Mouse (Mus musculus): ENCODE data around the gene Cckbr. TPM values are rescaled to one million over a fixed set of nuclear protein-coding genes. Genes with fewer than 3 reads are reported as not detected.

Cckbr gene
- 2.1 and 3.0 TPM in 2 replicates for polyA plus RNA-seq (2012; rRNA removed)

- peak; percentile 49 for DNase-seq (ENCODE audit: low read depth)
These were observed at the start of gene Cckbr for GRCm38 (mm10) chr7:105425424-105426043. Gene Cckbr, plus strand, starts transcription at chr7:105425731.

GRCm38 (mm10) chr7:105380329-105380728 lies 45.2 kb upstream of the Cckbr start:
- no peak for TF ChIP-seq CTCF (IDR thresholded peaks at IDR 0.05; ENCODE audit: borderline replicate concordance, extremely low read depth, insufficient read depth, insufficient read length)
- no peak for TF ChIP-seq POLR2A (IDR thresholded peaks at IDR 0.05; ENCODE audit: borderline replicate concordance, extremely low read depth, insufficient read depth, insufficient read length, poor library complexity, severe bottlenecking)

More at GRCm38 (mm10) chr7:105425424-105426043, at the start of gene Cckbr:
- TF ChIP-seq POLR2A (IDR thresholded peaks at IDR 0.05; ENCODE audit: borderline replicate concordance, extremely low read depth, insufficient read depth, insufficient read length, poor library complexity, severe bottlenecking) (no peak), CTCF (IDR thresholded peaks at IDR 0.05; ENCODE audit: borderline replicate concordance, extremely low read depth, insufficient read depth, insufficient read length) (no peak)

GRCm38 (mm10) chr7:105387696-105388095 lies 37.8 kb upstream of the Cckbr start:
- no peak for TF ChIP-seq CTCF (IDR thresholded peaks at IDR 0.05; ENCODE audit: borderline replicate concordance, extremely low read depth, insufficient read depth, insufficient read length)
- TF ChIP-seq POLR2A (IDR thresholded peaks at IDR 0.05; ENCODE audit: borderline replicate concordance, extremely low read depth, insufficient read depth, insufficient read length, poor library complexity, severe bottlenecking), result no peak
- no peak for DNase-seq (ENCODE audit: low read depth)

More at GRCm38 (mm10) chr7:105380329-105380728, 45.2 kb upstream of the Cckbr start:
- no peak for DNase-seq (ENCODE audit: low read depth)

- no peak for TF ChIP-seq POLR2A (IDR thresholded peaks at IDR 0.05; ENCODE audit: borderline replicate concordance, extremely low read depth, insufficient read depth, insufficient read length, poor library complexity, severe bottlenecking)
- TF ChIP-seq CTCF (IDR thresholded peaks at IDR 0.05; ENCODE audit: borderline replicate concordance, extremely low read depth, insufficient read depth, insufficient read length), result no peak
- DNase-seq (ENCODE audit: low read depth), result no peak
These were observed 35.3 kb upstream of the Cckbr start for GRCm38 (mm10) chr7:105390236-105390635.

- TF ChIP-seq POLR2A (IDR thresholded peaks at IDR 0.05; ENCODE audit: borderline replicate concordance, extremely low read depth, insufficient read depth, insufficient read length, poor library complexity, severe bottlenecking) (no peak), CTCF (IDR thresholded peaks at IDR 0.05; ENCODE audit: borderline replicate concordance, extremely low read depth, insufficient read depth, insufficient read length) (no peak)
- DNase-seq (ENCODE audit: low read depth), result no peak
These were observed 30.9 kb upstream of the Cckbr start for GRCm38 (mm10) chr7:105394606-105395005.

- TF ChIP-seq POLR2A (IDR thresholded peaks at IDR 0.05; ENCODE audit: borderline replicate concordance, extremely low read depth, insufficient read depth, insufficient read length, poor library complexity, severe bottlenecking) (no peak), CTCF (IDR thresholded peaks at IDR 0.05; ENCODE audit: borderline replicate concordance, extremely low read depth, insufficient read depth, insufficient read length) (no peak)
- DNase-seq (ENCODE audit: low read depth), result no peak
These were observed 30.3 kb upstream of the Cckbr start for GRCm38 (mm10) chr7:105395131-105395820.

GRCm38 (mm10) chr7:105396126-105396525 lies 29.4 kb upstream of the Cckbr start:
- DNase-seq (ENCODE audit: low read depth), result no peak
- no peak for TF ChIP-seq CTCF (IDR thresholded peaks at IDR 0.05; ENCODE audit: borderline replicate concordance, extremely low read depth, insufficient read depth, insufficient read length)
- TF ChIP-seq POLR2A (IDR thresholded peaks at IDR 0.05; ENCODE audit: borderline replicate concordance, extremely low read depth, insufficient read depth, insufficient read length, poor library complexity, severe bottlenecking), result no peak

- TF ChIP-seq CTCF (IDR thresholded peaks at IDR 0.05; ENCODE audit: borderline replicate concordance, extremely low read depth, insufficient read depth, insufficient read length) (no peak), POLR2A (IDR thresholded peaks at IDR 0.05; ENCODE audit: borderline replicate concordance, extremely low read depth, insufficient read depth, insufficient read length, poor library complexity, severe bottlenecking) (no peak)
- DNase-seq (ENCODE audit: low read depth), result no peak
These were observed 26.2 kb upstream of the Cckbr start for GRCm38 (mm10) chr7:105399058-105399934.

GRCm38 (mm10) chr7:105399935-105400624 lies 25.5 kb upstream of the Cckbr start, which contains the start of gene Fam160a2:
Gene Fam160a2, minus strand, starts transcription at chr7:105400054.
- TF ChIP-seq POLR2A (IDR thresholded peaks at IDR 0.05; ENCODE audit: borderline replicate concordance, extremely low read depth, insufficient read depth, insufficient read length, poor library complexity, severe bottlenecking) (peak; percentile 88), CTCF (IDR thresholded peaks at IDR 0.05; ENCODE audit: borderline replicate concordance, extremely low read depth, insufficient read depth, insufficient read length) (no peak)
- peak; percentile 100 for DNase-seq (ENCODE audit: low read depth)

GRCm38 (mm10) chr7:105404268-105404667 lies 21.3 kb upstream of the Cckbr start, which contains the start of gene Cnga4:
Gene Cnga4, plus strand, starts transcription at chr7:105404568.
- no peak for TF ChIP-seq CTCF (IDR thresholded peaks at IDR 0.05; ENCODE audit: borderline replicate concordance, extremely low read depth, insufficient read depth, insufficient read length)
- TF ChIP-seq POLR2A (IDR thresholded peaks at IDR 0.05; ENCODE audit: borderline replicate concordance, extremely low read depth, insufficient read depth, insufficient read length, poor library complexity, severe bottlenecking), result no peak
- DNase-seq (ENCODE audit: low read depth), result no peak

Measured in brain, embryonic 14.5 days (tissue).